Mouse (Mus musculus): ENCODE results near the gene Edn1. TPM values are rescaled to one million over a fixed set of nuclear protein-coding genes. Genes with fewer than 3 reads are reported as not detected.

Edn1 gene
- polyA plus RNA-seq (2014; fragmentation: Nextera tagmentation; extraction: Ambion mirVana): 1.4 and 2.8 TPM in 2 replicates

- H3K9ac ChIP-seq (replicated peaks; ENCODE audit: low read length): peak within 1 kb of the TSS; percentile 34; the same call in 1 of the 2 replicates
- H3K4me2 ChIP-seq (ENCODE audit: low read length): peak within 1 kb of the TSS; percentile 77
- ATAC-seq (ENCODE audit: low FRiP score, low TSS enrichment) (no peak; the same call in 1 of the 2 replicates), DNase-seq (peak; percentile 73)
- no peaks in the 10 kb centered on the region for H3K9me3 ChIP-seq (ENCODE audit: control insufficient read depth, low read length)
- H3K27me3 ChIP-seq (ENCODE audit: control insufficient read depth, insufficient read depth, low read length): peaks cover 13% of the 10 kb centered on the region; the same call in 1 of the 2 replicates
- no peak within 1 kb of the TSS for H3K27ac ChIP-seq (replicated peaks; ENCODE audit: low read depth, low read length)
- no peaks in the 10 kb centered on the region for H3K36me3 ChIP-seq (ENCODE audit: control insufficient read depth, insufficient read depth, low read length)
- WGBS: under 1% methylated on average over 26 of the region's 26 CpGs
- H3K4me1 ChIP-seq (ENCODE audit: control insufficient read depth, insufficient read depth, low read length): peaks cover 11% of the 10 kb centered on the region
- H3K4me3 ChIP-seq (replicated peaks; ENCODE audit: low read depth, low read length): peak within 1 kb of the TSS; percentile 37
Observed at GRCm38 (mm10) chr13:42301161-42301721, at the start of gene Edn1. TSS of gene Edn1 (plus strand) at chr13:42301476.

- Histone ChIP-seq H3K9ac (replicated peaks; ENCODE audit: low read length) (no peak overlapping the region), H3K27ac (replicated peaks; ENCODE audit: low read depth, low read length) (no peak overlapping the region), H3K9me3 (ENCODE audit: control insufficient read depth, low read length) (no peaks in the 10 kb centered on the region), H3K4me3 (replicated peaks; ENCODE audit: low read depth, low read length) (no peak overlapping the region), H3K27me3 (ENCODE audit: control insufficient read depth, insufficient read depth, low read length) (no peaks in the 10 kb centered on the region), H3K36me3 (ENCODE audit: control insufficient read depth, insufficient read depth, low read length) (no peaks in the 10 kb centered on the region), H3K4me1 (ENCODE audit: control insufficient read depth, insufficient read depth, low read length) (no peaks in the 10 kb centered on the region), H3K4me2 (ENCODE audit: low read length) (no peak overlapping the region)
- 89% methylated on average over 5 of the region's 5 CpGs for WGBS
- DNase-seq (no peak), ATAC-seq (ENCODE audit: low FRiP score, low TSS enrichment) (no peak)
Observed at GRCm38 (mm10) chr13:42253821-42254220, 47.5 kb upstream of the Edn1 start.

- ATAC-seq (ENCODE audit: low FRiP score, low TSS enrichment): no peak
- WGBS: 83% methylated on average over 1 of the region's 1 CpGs
Observed at GRCm38 (mm10) chr13:42255105-42255504, 46.2 kb upstream of the Edn1 start.

GRCm38 (mm10) chr13:42258422-42258821, 42.9 kb upstream of the Edn1 start:
- ATAC-seq (ENCODE audit: low FRiP score, low TSS enrichment) (no peak), DNase-seq (no peak)
- 91% methylated on average over 5 of the region's 5 CpGs for WGBS
- Histone ChIP-seq H3K4me3 (replicated peaks; ENCODE audit: low read depth, low read length) (no peak overlapping the region), H3K9me3 (ENCODE audit: control insufficient read depth, low read length) (no peaks in the 10 kb centered on the region), H3K27ac (replicated peaks; ENCODE audit: low read depth, low read length) (no peak overlapping the region), H3K4me1 (ENCODE audit: control insufficient read depth, insufficient read depth, low read length) (no peaks in the 10 kb centered on the region), H3K36me3 (ENCODE audit: control insufficient read depth, insufficient read depth, low read length) (no peaks in the 10 kb centered on the region), H3K9ac (replicated peaks; ENCODE audit: low read length) (no peak overlapping the region), H3K4me2 (ENCODE audit: low read length) (no peak overlapping the region), H3K27me3 (ENCODE audit: control insufficient read depth, insufficient read depth, low read length) (no peaks in the 10 kb centered on the region)

More at GRCm38 (mm10) chr13:42255105-42255504, 46.2 kb upstream of the Edn1 start:
- no peak overlapping the region for H3K9ac ChIP-seq (replicated peaks; ENCODE audit: low read length)
- no peaks in the 10 kb centered on the region for H3K4me1 ChIP-seq (ENCODE audit: control insufficient read depth, insufficient read depth, low read length)
- no peaks in the 10 kb centered on the region for H3K9me3 ChIP-seq (ENCODE audit: control insufficient read depth, low read length)
- no peak overlapping the region for H3K4me3 ChIP-seq (replicated peaks; ENCODE audit: low read depth, low read length)
- no peaks in the 10 kb centered on the region for H3K36me3 ChIP-seq (ENCODE audit: control insufficient read depth, insufficient read depth, low read length)
- no peak for DNase-seq
- no peak overlapping the region for H3K27ac ChIP-seq (replicated peaks; ENCODE audit: low read depth, low read length)
- no peak overlapping the region for H3K4me2 ChIP-seq (ENCODE audit: low read length)
- no peaks in the 10 kb centered on the region for H3K27me3 ChIP-seq (ENCODE audit: control insufficient read depth, insufficient read depth, low read length)

GRCm38 (mm10) chr13:42260667-42261066, 40.6 kb upstream of the Edn1 start:
- no peak overlapping the region for H3K4me2 ChIP-seq (ENCODE audit: low read length)
- H3K9ac ChIP-seq (replicated peaks; ENCODE audit: low read length): no peak overlapping the region
- H3K27ac ChIP-seq (replicated peaks; ENCODE audit: low read depth, low read length): no peak overlapping the region
- no peaks in the 10 kb centered on the region for H3K4me1 ChIP-seq (ENCODE audit: control insufficient read depth, insufficient read depth, low read length)
- no peaks in the 10 kb centered on the region for H3K36me3 ChIP-seq (ENCODE audit: control insufficient read depth, insufficient read depth, low read length)
- ATAC-seq (ENCODE audit: low FRiP score, low TSS enrichment) (no peak), DNase-seq (no peak)
- H3K4me3 ChIP-seq (replicated peaks; ENCODE audit: low read depth, low read length): no peak overlapping the region
- H3K9me3 ChIP-seq (ENCODE audit: control insufficient read depth, low read length): no peaks in the 10 kb centered on the region
- no peaks in the 10 kb centered on the region for H3K27me3 ChIP-seq (ENCODE audit: control insufficient read depth, insufficient read depth, low read length)
- WGBS: 91% methylated on average over 6 of the region's 6 CpGs

- peak; percentile 15 for DNase-seq
- H3K36me3 ChIP-seq (ENCODE audit: control insufficient read depth, insufficient read depth, low read length): no peaks in the 10 kb centered on the region
- WGBS: 72% methylated on average over 9 of the region's 9 CpGs
- no peaks in the 10 kb centered on the region for H3K9me3 ChIP-seq (ENCODE audit: control insufficient read depth, low read length)
- H3K4me3 ChIP-seq (replicated peaks; ENCODE audit: low read depth, low read length): no peak overlapping the region
- no peak overlapping the region for H3K27ac ChIP-seq (replicated peaks; ENCODE audit: low read depth, low read length)
- H3K27me3 ChIP-seq (ENCODE audit: control insufficient read depth, insufficient read depth, low read length): no peaks in the 10 kb centered on the region
- no peak for ATAC-seq (ENCODE audit: low FRiP score, low TSS enrichment)
- H3K9ac ChIP-seq (replicated peaks; ENCODE audit: low read length): no peak overlapping the region
- H3K4me1 ChIP-seq (ENCODE audit: control insufficient read depth, insufficient read depth, low read length): no peaks in the 10 kb centered on the region
- no peak overlapping the region for H3K4me2 ChIP-seq (ENCODE audit: low read length)
Observed at GRCm38 (mm10) chr13:42270051-42270450, 31.2 kb upstream of the Edn1 start.

- Histone ChIP-seq H3K9ac (replicated peaks; ENCODE audit: low read length) (no peak overlapping the region), H3K27me3 (ENCODE audit: control insufficient read depth, insufficient read depth, low read length) (no peaks in the 10 kb centered on the region), H3K4me2 (ENCODE audit: low read length) (no peak overlapping the region), H3K4me1 (ENCODE audit: control insufficient read depth, insufficient read depth, low read length) (no peaks in the 10 kb centered on the region), H3K27ac (replicated peaks; ENCODE audit: low read depth, low read length) (no peak overlapping the region), H3K9me3 (ENCODE audit: control insufficient read depth, low read length) (no peaks in the 10 kb centered on the region), H3K36me3 (ENCODE audit: control insufficient read depth, insufficient read depth, low read length) (no peaks in the 10 kb centered on the region), H3K4me3 (replicated peaks; ENCODE audit: low read depth, low read length) (no peak overlapping the region)
- WGBS: 88% methylated on average over 9 of the region's 9 CpGs
- DNase-seq (no peak), ATAC-seq (ENCODE audit: low FRiP score, low TSS enrichment) (no peak)
Observed at GRCm38 (mm10) chr13:42276774-42277454, 24.4 kb upstream of the Edn1 start.

- no peak for DNase-seq
- no peak for ATAC-seq (ENCODE audit: low FRiP score, low TSS enrichment)
- Histone ChIP-seq H3K4me2 (ENCODE audit: low read length) (no peak overlapping the region), H3K36me3 (ENCODE audit: control insufficient read depth, insufficient read depth, low read length) (no peaks in the 10 kb centered on the region), H3K4me3 (replicated peaks; ENCODE audit: low read depth, low read length) (no peak overlapping the region), H3K9me3 (ENCODE audit: control insufficient read depth, low read length) (no peaks in the 10 kb centered on the region), H3K9ac (replicated peaks; ENCODE audit: low read length) (no peak overlapping the region), H3K4me1 (ENCODE audit: control insufficient read depth, insufficient read depth, low read length) (no peaks in the 10 kb centered on the region), H3K27ac (replicated peaks; ENCODE audit: low read depth, low read length) (no peak overlapping the region), H3K27me3 (ENCODE audit: control insufficient read depth, insufficient read depth, low read length) (no peaks in the 10 kb centered on the region)
- WGBS: 93% methylated on average over 2 of the region's 2 CpGs
Observed at GRCm38 (mm10) chr13:42277751-42278150, 23.5 kb upstream of the Edn1 start.

- H3K9me3 ChIP-seq (ENCODE audit: control insufficient read depth, low read length): no peaks in the 10 kb centered on the region
- H3K27ac ChIP-seq (replicated peaks; ENCODE audit: low read depth, low read length): no peak overlapping the region
- no peak overlapping the region for H3K4me2 ChIP-seq (ENCODE audit: low read length)
- H3K4me1 ChIP-seq (ENCODE audit: control insufficient read depth, insufficient read depth, low read length): no peaks in the 10 kb centered on the region
- DNase-seq (no peak), ATAC-seq (ENCODE audit: low FRiP score, low TSS enrichment) (no peak)
- 95% methylated on average over 3 of the region's 3 CpGs for WGBS
- H3K27me3 ChIP-seq (ENCODE audit: control insufficient read depth, insufficient read depth, low read length): no peaks in the 10 kb centered on the region
- H3K36me3 ChIP-seq (ENCODE audit: control insufficient read depth, insufficient read depth, low read length): no peaks in the 10 kb centered on the region
- no peak overlapping the region for H3K4me3 ChIP-seq (replicated peaks; ENCODE audit: low read depth, low read length)
- no peak overlapping the region for H3K9ac ChIP-seq (replicated peaks; ENCODE audit: low read length)
Observed at GRCm38 (mm10) chr13:42285896-42286295, 15.4 kb upstream of the Edn1 start.
